Mouse (Mus musculus): ENCODE data around the gene Gapdh. TPM values are rescaled to one million over a fixed set of nuclear protein-coding genes. Genes with fewer than 3 reads are reported as not detected.
"Not testable (repeated sequence)": the region's sequence is repeated elsewhere in the genome, so short reads cannot be mapped to it uniquely, and the experiment has no call there.

Gene Gapdh
- total RNA-seq, 2 experiments from 2014 or later = 2,223 to 4,104 TPM

- DNase-seq (ENCODE audit: low spot score in 2 of 2) = no peak
These were observed 3.9 kb upstream of the Gapdh start for GRCm38 (mm10) chr6:125170194-125170593.

GRCm38 (mm10) chr6:125168086-125168485 lies 1.8 kb upstream of the Gapdh start:
- no peak for DNase-seq (ENCODE audit: low spot score in 2 of 2)

GRCm38 (mm10) chr6:125166861-125167650 lies 789 bp upstream of the Gapdh start:
- DNase-seq (ENCODE audit: low spot score in 2 of 2) = no peak

- DNase-seq (ENCODE audit: low spot score in 2 of 2) = peak; percentile 94 to 96
These were observed 857 bp downstream of the Gapdh start for GRCm38 (mm10) chr6:125165328-125165891.

- DNase-seq (ENCODE audit: low spot score in 2 of 2) = peak; percentile 56 to 57
These were observed 1.5 kb downstream of the Gapdh start for GRCm38 (mm10) chr6:125164672-125165327.

- peak in 1 of 2 experiments; percentile 41 for DNase-seq (ENCODE audit: low spot score in 2 of 2)
These were observed 2.2 kb downstream of the Gapdh start for GRCm38 (mm10) chr6:125163801-125164657.

- not testable (repeated sequence) for DNase-seq (ENCODE audit: low spot score in 2 of 2)
These were observed 3.5 kb downstream of the Gapdh start for GRCm38 (mm10) chr6:125162615-125163305.

GRCm38 (mm10) chr6:125161971-125162370 lies 4.3 kb downstream of the Gapdh start:
- peak; percentile 64 to 66 for DNase-seq (ENCODE audit: low spot score in 2 of 2)

- peak in 1 of 2 experiments; percentile 69 for DNase-seq (ENCODE audit: low spot score in 2 of 2)
These were observed 5.2 kb downstream of the Gapdh start for GRCm38 (mm10) chr6:125160854-125161760.

- no peak for DNase-seq (ENCODE audit: low spot score in 2 of 2)
These were observed 5.8 kb downstream of the Gapdh start for GRCm38 (mm10) chr6:125160558-125160853.

- DNase-seq (ENCODE audit: low spot score in 2 of 2) = no peak
These were observed 6.3 kb downstream of the Gapdh start for GRCm38 (mm10) chr6:125159773-125160557.

- DNase-seq (ENCODE audit: low spot score in 2 of 2) = no peak
These were observed 7.2 kb downstream of the Gapdh start for GRCm38 (mm10) chr6:125158944-125159492.

GRCm38 (mm10) chr6:125156903-125157614 lies 9.2 kb downstream of the Gapdh start:
- DNase-seq (ENCODE audit: low spot score in 2 of 2) = no peak

GRCm38 (mm10) chr6:125156491-125156890 lies 9.8 kb downstream of the Gapdh start:
- DNase-seq (ENCODE audit: low spot score in 2 of 2) = no peak

GRCm38 (mm10) chr6:125155262-125155661 lies 11.0 kb downstream of the Gapdh start:
- DNase-seq (ENCODE audit: low spot score in 2 of 2) = no peak

- no peak for DNase-seq (ENCODE audit: low spot score in 2 of 2)
These were observed 11.7 kb downstream of the Gapdh start for GRCm38 (mm10) chr6:125154550-125154949.

- DNase-seq (ENCODE audit: low spot score in 2 of 2) = no peak
These were observed 12.6 kb downstream of the Gapdh start for GRCm38 (mm10) chr6:125153682-125154081.

- no peak for DNase-seq (ENCODE audit: low spot score in 2 of 2)
These were observed 13.3 kb downstream of the Gapdh start for GRCm38 (mm10) chr6:125153018-125153389.

All from adrenal gland, adult 18-20 months (tissue).